ENCODE assay signal across 10 mouse cellular contexts in genomic region chr1:153040091-153040490, GRCm38 (mm10).
A peak's percentile ranks its signal among the peaks of the same experiment; 100 is the strongest.
DNase-seq lines count a peak whose midpoint lies in the region; ATAC-seq and TF ChIP-seq lines count a peak whose summit lies in the region.
"Had no signal": no experiment of that assay in that cellular context is flagged by ENCODE, and none has a peak within 500 bp of the region (broad histone marks: within the 10 kb centered on the region; RNA-seq: fewer than 3 reads in every experiment).

No protein-coding gene starts in this region.

- WGBS in limb, embryonic 14.5 days, result 49% methylated on average over 3 of the region's 3 CpGs
- WGBS in limb, embryonic 10.5 days, result 54% methylated on average over 3 of the region's 3 CpGs
- 32% methylated on average over 3 of the region's 3 CpGs for WGBS in intestine, embryonic 14.5 days
- WGBS in stomach, embryonic 14.5 days, result 47% methylated on average over 3 of the region's 3 CpGs
- 43% methylated on average over 3 of the region's 3 CpGs for WGBS in liver, embryonic 11.5 days

- H3K9ac ChIP-seq in limb, embryonic 14.5 days (ENCODE audit: low read depth, low read length, severe bottlenecking), result no peak overlapping the region
- no peak overlapping the region for H3K9ac ChIP-seq in intestine, embryonic 14.5 days (ENCODE audit: low read length)
- no peak overlapping the region for H3K9ac ChIP-seq in stomach, embryonic 14.5 days (replicated peaks; ENCODE audit: low read depth, low read length)
- H3K9ac ChIP-seq in liver, embryonic 11.5 days (ENCODE audit: low read depth, low read length), result no peak overlapping the region
- H3K9ac ChIP-seq: embryonic facial prominence, embryonic 12.5 days; liver, embryonic 13.5 days had no signal

- H3K9me3 ChIP-seq in limb, embryonic 14.5 days (ENCODE audit: control insufficient read depth, low read length), result no peaks in the 10 kb centered on the region
- H3K9me3 ChIP-seq in limb, embryonic 10.5 days (replicated peaks), result no peaks in the 10 kb centered on the region
- no peaks in the 10 kb centered on the region for H3K9me3 ChIP-seq in intestine, embryonic 14.5 days (ENCODE audit: control insufficient read depth, low read length)
- 0 out of 2 replicates have a peak, but pooled peaks cover 3% of the 10 kb centered on the region for H3K9me3 ChIP-seq in stomach, embryonic 14.5 days (ENCODE audit: control insufficient read depth, low read depth, low read length)
- no peaks in the 10 kb centered on the region for H3K9me3 ChIP-seq in liver, embryonic 11.5 days (ENCODE audit: control insufficient read depth, low read length)
- H3K9me3 ChIP-seq: embryonic facial prominence, embryonic 12.5 days; liver, embryonic 13.5 days had no signal

- no peak overlapping the region for H3K4me2 ChIP-seq in limb, embryonic 14.5 days (replicated peaks; ENCODE audit: low read depth, low read length, severe bottlenecking)
- H3K4me2 ChIP-seq in intestine, embryonic 14.5 days (ENCODE audit: low read length), result no peak overlapping the region
- H3K4me2 ChIP-seq in stomach, embryonic 14.5 days (replicated peaks; ENCODE audit: low read depth, low read length), result no peak overlapping the region
- no peak overlapping the region for H3K4me2 ChIP-seq in liver, embryonic 11.5 days
- H3K4me2 ChIP-seq: embryonic facial prominence, embryonic 12.5 days; liver, embryonic 13.5 days had no signal

- H3K36me3 ChIP-seq in limb, embryonic 14.5 days (ENCODE audit: control insufficient read depth, insufficient read depth, low read length), result no peaks in the 10 kb centered on the region
- no peaks in the 10 kb centered on the region for H3K36me3 ChIP-seq in limb, embryonic 10.5 days
- H3K36me3 ChIP-seq in intestine, embryonic 14.5 days (ENCODE audit: control insufficient read depth, insufficient read depth, low read length), result no peaks in the 10 kb centered on the region
- no peaks in the 10 kb centered on the region for H3K36me3 ChIP-seq in stomach, embryonic 14.5 days (ENCODE audit: control insufficient read depth, insufficient read depth, low read length)
- no peaks in the 10 kb centered on the region for H3K36me3 ChIP-seq in liver, embryonic 11.5 days (ENCODE audit: control insufficient read depth, insufficient read depth, low read length)
- H3K36me3 ChIP-seq: embryonic facial prominence, embryonic 12.5 days; liver, embryonic 13.5 days had no signal

- no peak for ATAC-seq in limb, embryonic 14.5 days (ENCODE audit: low FRiP score, low read depth)
- ATAC-seq in intestine, embryonic 14.5 days (replicated peaks; ENCODE audit: low FRiP score, low TSS enrichment, low read depth), result peak; percentile 83
- ATAC-seq in stomach, embryonic 14.5 days (ENCODE audit: insufficient number of reproducible peaks, insufficient read depth, low FRiP score, low read depth), result 0 out of 2 replicates have a peak, but pooled peaks have one; percentile 40
- ATAC-seq in liver, embryonic 11.5 days (replicated peaks; ENCODE audit: low FRiP score), result no peak

- H3K4me3 ChIP-seq in limb, embryonic 14.5 days (replicated peaks; ENCODE audit: low read length), result no peak overlapping the region
- H3K4me3 ChIP-seq in limb, embryonic 10.5 days, result no peak overlapping the region
- no peak overlapping the region for H3K4me3 ChIP-seq in intestine, embryonic 14.5 days (ENCODE audit: low read depth, low read length)
- no peak overlapping the region for H3K4me3 ChIP-seq in stomach, embryonic 14.5 days (ENCODE audit: low read depth, low read length)
- no peak overlapping the region for H3K4me3 ChIP-seq in liver, embryonic 11.5 days (ENCODE audit: low read depth, low read length)
- H3K4me3 ChIP-seq: embryonic facial prominence, embryonic 12.5 days; liver, embryonic 13.5 days had no signal

- peak; percentile 37 for DNase-seq in limb, embryonic 14.5 days (ENCODE audit: low spot score)
- DNase-seq in limb, embryonic 10.5 days (ENCODE audit: low spot score), result no peak
- peak; percentile 94 for DNase-seq in ZHBTc4 (ENCODE audit: low read depth, low spot score)
- peak; percentile 68 to 76 for DNase-seq in cerebellum, postnatal 25 days
- no peak for DNase-seq in intestine, embryonic 14.5 days (ENCODE audit: low spot score)
- DNase-seq in T-cell, adult 2 months (ENCODE audit: low spot score), result no peak
- DNase-seq in liver, embryonic 11.5 days (ENCODE audit: low spot score), result no peak
- DNase-seq: liver, embryonic 13.5 days had no signal

- no peaks in the 10 kb centered on the region for H3K27me3 ChIP-seq in limb, embryonic 14.5 days (ENCODE audit: control insufficient read depth, insufficient read depth, low read length)
- H3K27me3 ChIP-seq in limb, embryonic 10.5 days (ENCODE audit: low read depth, poor library complexity, severe bottlenecking), result 0 out of 2 replicates have a peak, but pooled peaks cover 2% of the 10 kb centered on the region
- no peaks in the 10 kb centered on the region for H3K27me3 ChIP-seq in intestine, embryonic 14.5 days (replicated peaks; ENCODE audit: control insufficient read depth, insufficient read depth, low read length)
- no peaks in the 10 kb centered on the region for H3K27me3 ChIP-seq in stomach, embryonic 14.5 days (ENCODE audit: control insufficient read depth, insufficient read depth, low read length)
- H3K27me3 ChIP-seq in liver, embryonic 11.5 days (replicated peaks; ENCODE audit: control insufficient read depth, insufficient read depth, low read length), result 0 out of 2 replicates have a peak, but pooled peaks cover 2% of the 10 kb centered on the region
- H3K27me3 ChIP-seq: embryonic facial prominence, embryonic 12.5 days; liver, embryonic 13.5 days had no signal

- 0 out of 2 replicates have a peak, but pooled peaks cover 3% of the 10 kb centered on the region for H3K4me1 ChIP-seq in limb, embryonic 14.5 days (ENCODE audit: control insufficient read depth, insufficient read depth, low read length)
- H3K4me1 ChIP-seq in limb, embryonic 10.5 days, result peaks cover 15% of the 10 kb centered on the region
- peaks cover 10% of the 10 kb centered on the region; the same call in 1 of the 2 replicates for H3K4me1 ChIP-seq in intestine, embryonic 14.5 days (replicated peaks; ENCODE audit: control insufficient read depth, insufficient read depth, low read length)
- peaks cover 9% of the 10 kb centered on the region for H3K4me1 ChIP-seq in stomach, embryonic 14.5 days (ENCODE audit: control insufficient read depth, insufficient read depth, low read length)
- no peaks in the 10 kb centered on the region for H3K4me1 ChIP-seq in liver, embryonic 11.5 days (replicated peaks; ENCODE audit: control insufficient read depth, insufficient read depth, low read length)
- H3K4me1 ChIP-seq: liver, embryonic 13.5 days had no signal

- no peak for TF ChIP-seq POLR2A in limb, embryonic 14.5 days (IDR thresholded peaks at IDR 0.05; ENCODE audit: borderline replicate concordance, extremely low read depth, insufficient read depth, insufficient read length)

- H3K27ac ChIP-seq in limb, embryonic 14.5 days (replicated peaks; ENCODE audit: low read depth, low read length), result no peak overlapping the region
- no peak overlapping the region for H3K27ac ChIP-seq in limb, embryonic 10.5 days
- no peak overlapping the region for H3K27ac ChIP-seq in intestine, embryonic 14.5 days (ENCODE audit: low read depth)
- no peak overlapping the region for H3K27ac ChIP-seq in stomach, embryonic 14.5 days (ENCODE audit: low read length)
- no peak overlapping the region for H3K27ac ChIP-seq in liver, embryonic 11.5 days (ENCODE audit: low read depth, low read length)
- H3K27ac ChIP-seq: liver, embryonic 13.5 days had no signal

Comparison
In these comparisons a context has a peak if more than half of its experiments do, and no peak if none do; other contexts are left out.
1. DNase-seq: peak in limb, embryonic 14.5 days (single experiment), ZHBTc4 (single experiment) and cerebellum, postnatal 25 days (2 of 2); none in limb, embryonic 10.5 days (single experiment), intestine, embryonic 14.5 days (single experiment), T-cell, adult 2 months (single experiment) and liver, embryonic 11.5 days (single experiment).
2. ATAC-seq: peak in intestine, embryonic 14.5 days (single experiment) and stomach, embryonic 14.5 days (single experiment); none in limb, embryonic 14.5 days (single experiment) and liver, embryonic 11.5 days (single experiment).